Mouse (Mus musculus) embryonic facial prominence, embryonic 10.5 days (tissue): ENCODE data around the gene Map1lc3a. TPM values are rescaled to one million over a fixed set of nuclear protein-coding genes. Genes with fewer than 3 reads are reported as not detected.
A peak's percentile ranks its signal among the peaks of the same experiment; 100 is the strongest.

Experiments used
- DNase-seq: peaks from one replicate; pipeline ENCODE4 v3.0.0-alpha.2; 2017; ENCODE audit warnings: low spot score
- H3K27ac ChIP-seq: fragments of 300-500 bp; sonication (generic); replicated peaks from 2 replicates; pipeline ENCODE4 v1.5.1; 2016; ENCODE audit warnings: mild to moderate bottlenecking
- H3K27me3 ChIP-seq: fragments of 300-500 bp; sonication (generic); replicated peaks from 2 replicates; pipeline ENCODE4 v1.6.1; 2016; ENCODE audit warnings: low read depth, mild to moderate bottlenecking; ENCODE audit not compliant: poor library complexity, severe bottlenecking
- H3K36me3 ChIP-seq: fragments of 300-500 bp; sonication (generic); replicated peaks from 2 replicates; pipeline ENCODE4 v1.6.1; 2016; ENCODE audit warnings: mild to moderate bottlenecking, moderate library complexity
- H3K4me1 ChIP-seq: fragments of 300-500 bp; sonication (generic); 2 replicates; pipeline ENCODE4 v1.6.1; 2016
- H3K4me3 ChIP-seq: fragments of 300-500 bp; sonication (generic); 2 replicates; pipeline ENCODE4 v1.5.1; 2016; ENCODE audit warnings: mild to moderate bottlenecking, moderate library complexity
- H3K9me3 ChIP-seq: fragments of 300-500 bp; sonication (generic); 2 replicates; pipeline ENCODE4 v1.6.1; 2016; ENCODE audit warnings: mild to moderate bottlenecking
- WGBS: fragments of 180-500 bp; shearing (Covaris S2); methylation state at CpG from one replicate; pipeline ENCODE4 v1.1.7; 2016; 5-methylcytosine and 5-hydroxymethylcytosine counted together
- polyA plus RNA-seq: library from polyadenylated mRNA; unstranded; fragments of >200 nt; fragmentation: Nextera tagmentation; extraction: Ambion mirVana; gene quantifications from 2 replicates; pipeline ENCODE4 v1.2.1, GENCODE M21; 2016

The Map1lc3a gene
- polyA plus RNA-seq, 1 experiment from 2014 or later = 122 TPM

DNA sequence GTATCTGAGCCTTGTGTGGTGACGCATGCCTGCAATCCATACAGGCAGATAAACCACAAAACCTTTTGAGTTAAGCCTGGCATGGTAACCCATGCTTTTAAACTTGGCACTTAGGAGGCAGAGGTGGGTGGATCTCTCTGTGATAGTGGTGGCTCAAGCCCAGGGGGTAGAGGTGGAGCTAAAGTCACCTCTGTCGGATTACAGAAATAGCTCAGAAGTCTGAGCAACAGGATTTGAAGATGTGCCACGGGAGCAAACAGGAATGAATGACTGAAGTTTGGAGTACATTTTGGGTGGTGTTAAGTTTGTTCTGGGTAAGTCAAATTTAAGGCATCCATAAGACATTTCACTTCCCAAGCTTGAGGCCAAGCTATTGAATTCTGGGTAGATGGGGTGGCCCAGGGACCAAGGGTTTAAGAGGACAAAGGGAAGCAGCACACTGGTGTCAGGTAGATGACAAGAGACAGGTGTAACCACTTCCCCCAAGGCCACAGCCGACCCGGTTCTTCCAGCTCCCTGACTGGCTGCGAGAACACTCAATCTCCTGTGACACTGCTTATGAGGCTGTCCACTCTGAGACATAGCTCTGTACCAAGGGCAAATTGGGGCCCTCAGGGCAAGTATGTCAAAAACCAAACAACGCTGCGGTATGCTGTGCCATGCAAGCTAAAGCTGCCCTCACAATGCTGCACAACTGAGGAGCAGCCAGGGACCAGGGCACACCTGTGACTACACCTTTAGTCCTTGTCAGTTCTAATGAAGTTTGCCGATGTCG is 3.5 kb upstream of the Map1lc3a start:
- Histone ChIP-seq H3K4me1 (peaks cover 17% of the 10 kb centered on the region), H3K27ac (no peak overlapping the region), H3K9me3 (no peaks in the 10 kb centered on the region), H3K36me3 (peaks cover 4% of the 10 kb centered on the region), H3K4me3 (no peak overlapping the region), H3K27me3 (no peaks in the 10 kb centered on the region)
- 75% methylated on average over 10 of the region's 10 CpGs for WGBS
- peak; percentile 14 for DNase-seq

DNA sequence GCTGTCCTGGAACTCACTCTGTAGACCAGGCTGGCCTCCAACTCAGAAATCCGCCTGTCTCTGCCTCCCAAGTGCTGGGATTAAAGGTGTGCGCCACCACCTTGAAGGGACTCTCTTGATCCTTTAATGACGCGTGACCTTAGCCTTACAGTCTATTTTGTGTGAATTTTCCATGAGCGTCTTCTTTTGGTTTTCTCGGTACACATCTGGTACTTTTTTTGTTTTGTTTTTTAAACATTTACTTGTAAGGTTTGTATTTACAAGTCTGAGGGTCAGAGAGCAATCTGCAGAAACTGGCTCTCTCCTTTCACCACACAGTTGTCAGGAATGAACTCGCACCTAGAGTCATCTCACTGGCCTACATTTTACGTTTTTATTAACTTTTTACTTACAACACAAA is 2.5 kb upstream of the Map1lc3a start:
- WGBS = 86% methylated on average over 8 of the region's 8 CpGs
- H3K27me3 ChIP-seq = no peaks in the 10 kb centered on the region
- H3K27ac ChIP-seq = no peak overlapping the region
- no peak for DNase-seq
- peaks cover 14% of the 10 kb centered on the region for H3K36me3 ChIP-seq
- no peaks in the 10 kb centered on the region for H3K9me3 ChIP-seq
- H3K4me1 ChIP-seq = peaks cover 20% of the 10 kb centered on the region
- H3K4me3 ChIP-seq = no peak overlapping the region

DNA sequence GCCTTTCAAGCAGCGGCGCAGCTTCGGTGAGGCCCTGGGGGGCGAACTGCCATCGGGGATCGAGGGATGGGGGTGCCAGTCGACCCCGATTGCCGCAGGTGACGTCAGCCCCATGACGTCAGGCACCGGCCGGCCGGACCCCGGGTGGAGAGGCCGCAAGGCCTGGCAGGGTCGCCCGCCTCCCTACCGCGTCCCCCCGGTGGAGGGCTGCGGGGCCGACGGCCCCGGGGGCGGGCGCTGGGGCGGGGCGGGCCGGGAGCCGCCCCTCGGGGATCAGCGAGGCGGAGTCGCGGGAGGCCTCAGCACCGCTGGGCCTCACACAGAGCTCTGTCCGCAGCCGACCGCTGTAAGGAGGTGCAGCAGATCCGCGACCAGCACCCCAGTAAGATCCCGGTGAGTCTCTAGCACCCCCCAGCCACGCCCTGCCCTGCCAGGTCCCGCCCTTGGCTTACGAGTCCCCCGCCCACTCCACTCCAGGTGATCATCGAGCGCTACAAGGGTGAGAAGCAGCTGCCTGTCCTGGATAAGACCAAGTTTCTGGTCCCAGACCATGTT is 601 bp downstream of the Map1lc3a start:
- DNase-seq = no peak
- Histone ChIP-seq H3K27me3 (no peaks in the 10 kb centered on the region), H3K36me3 (peaks cover 40% of the 10 kb centered on the region), H3K9me3 (no peaks in the 10 kb centered on the region), H3K27ac (peak overlapping the region; percentile 90), H3K4me1 (peaks cover 20% of the 10 kb centered on the region), H3K4me3 (peak overlapping the region; percentile 97)
- under 1% methylated on average over 49 of the region's 49 CpGs for WGBS

DNA sequence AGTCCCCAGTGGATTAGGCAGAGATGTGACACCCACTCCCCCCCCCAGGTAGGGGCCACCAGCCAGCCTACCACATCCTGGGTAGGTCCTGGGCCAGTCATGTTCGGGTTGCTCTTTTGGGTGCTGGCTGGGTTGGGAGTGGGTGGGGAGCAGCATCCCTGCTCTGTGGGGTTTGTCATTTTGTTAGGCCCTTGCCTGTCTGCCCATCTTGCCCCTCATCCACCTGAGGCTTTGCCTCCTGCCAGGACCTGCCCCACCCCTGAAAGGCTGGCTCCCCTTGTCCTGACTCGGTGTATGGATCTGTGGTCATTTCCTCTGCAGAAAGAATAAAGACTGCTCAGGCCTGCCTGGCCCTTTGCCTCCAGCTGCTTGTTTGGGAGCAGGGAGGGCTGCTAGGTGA is 1.6 kb downstream of the Map1lc3a start:
- Histone ChIP-seq H3K27ac (no peak overlapping the region), H3K9me3 (no peaks in the 10 kb centered on the region), H3K4me3 (peak overlapping the region; percentile 97), H3K36me3 (peaks cover 45% of the 10 kb centered on the region), H3K4me1 (peaks cover 20% of the 10 kb centered on the region), H3K27me3 (no peaks in the 10 kb centered on the region)
- 85% methylated on average over 2 of the region's 2 CpGs for WGBS
- no peak for DNase-seq

DNA sequence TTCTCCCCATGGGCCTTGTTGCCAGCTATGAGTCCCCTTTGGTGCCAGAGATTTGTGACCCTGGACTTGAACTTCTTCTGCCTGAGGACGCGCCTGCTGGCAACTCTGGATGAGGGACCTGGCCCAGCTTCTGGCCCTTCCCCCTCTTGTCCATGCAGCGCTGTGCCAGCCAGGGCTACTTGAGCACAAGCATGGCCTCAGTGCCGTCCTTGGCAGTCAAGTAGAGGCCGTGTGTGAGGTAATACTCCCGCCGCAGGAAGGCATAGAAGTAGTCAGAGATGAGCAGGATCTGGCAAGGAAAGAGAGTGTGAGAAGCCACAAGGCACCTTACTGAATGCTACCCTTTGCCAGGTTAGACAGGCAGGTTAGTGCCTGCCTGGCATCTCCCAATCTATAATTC is 2.3 kb downstream of the Map1lc3a start:
- H3K36me3 ChIP-seq = peaks cover 52% of the 10 kb centered on the region
- peaks cover 20% of the 10 kb centered on the region for H3K4me1 ChIP-seq
- no peaks in the 10 kb centered on the region for H3K9me3 ChIP-seq
- no peak overlapping the region for H3K27ac ChIP-seq
- WGBS = 88% methylated on average over 7 of the region's 7 CpGs
- H3K27me3 ChIP-seq = no peaks in the 10 kb centered on the region
- no peak for DNase-seq
- no peak overlapping the region for H3K4me3 ChIP-seq

DNA sequence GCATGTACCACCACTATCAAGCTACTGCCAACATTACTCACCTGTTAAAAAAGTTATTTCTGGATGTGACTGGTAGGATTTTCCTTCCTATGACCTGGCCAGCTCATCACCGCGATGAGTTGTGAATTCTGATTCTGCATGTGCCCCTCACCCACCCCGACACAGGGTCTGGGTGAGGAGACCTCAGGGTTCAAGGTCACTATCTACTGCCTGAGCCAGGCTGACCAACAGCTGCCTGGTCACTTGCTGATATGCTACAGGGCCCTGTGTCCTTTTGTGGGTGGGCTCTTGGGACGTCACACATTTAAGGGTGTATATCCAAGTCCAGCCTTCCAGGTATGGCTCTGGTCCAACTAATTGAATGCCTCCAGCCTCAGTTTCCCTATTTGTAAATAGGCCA is 3.1 kb downstream of the Map1lc3a start:
- WGBS = 92% methylated on average over 4 of the region's 4 CpGs
- Histone ChIP-seq H3K9me3 (no peaks in the 10 kb centered on the region), H3K4me3 (no peak overlapping the region), H3K36me3 (peaks cover 60% of the 10 kb centered on the region), H3K27me3 (no peaks in the 10 kb centered on the region), H3K4me1 (peaks cover 20% of the 10 kb centered on the region), H3K27ac (no peak overlapping the region)
- no peak for DNase-seq

DNA sequence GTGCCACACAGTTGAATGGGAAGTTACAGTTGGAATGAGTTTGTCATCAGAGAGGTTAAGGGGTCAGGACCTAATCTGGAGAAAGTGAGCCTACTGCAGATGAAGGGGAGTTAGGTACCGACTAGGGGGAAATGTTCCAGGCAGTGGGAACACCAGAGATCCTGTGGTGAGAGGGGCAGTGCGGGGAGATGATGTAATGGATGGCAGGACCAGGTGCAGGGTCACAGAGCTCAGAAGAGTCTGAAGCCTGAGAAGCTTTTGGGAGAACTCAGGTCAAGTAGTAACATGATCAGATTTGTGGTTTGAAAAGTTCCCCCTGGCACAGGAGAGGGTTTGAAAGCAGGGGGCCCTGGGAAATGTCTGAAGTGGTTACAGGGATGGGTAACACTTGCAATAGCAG is 4.0 kb downstream of the Map1lc3a start:
- Histone ChIP-seq H3K4me3 (no peak overlapping the region), H3K4me1 (peaks cover 20% of the 10 kb centered on the region), H3K27ac (no peak overlapping the region), H3K9me3 (no peaks in the 10 kb centered on the region), H3K27me3 (no peaks in the 10 kb centered on the region), H3K36me3 (peaks cover 69% of the 10 kb centered on the region)
- 71% methylated on average over 2 of the region's 2 CpGs for WGBS
- DNase-seq = no peak

DNA sequence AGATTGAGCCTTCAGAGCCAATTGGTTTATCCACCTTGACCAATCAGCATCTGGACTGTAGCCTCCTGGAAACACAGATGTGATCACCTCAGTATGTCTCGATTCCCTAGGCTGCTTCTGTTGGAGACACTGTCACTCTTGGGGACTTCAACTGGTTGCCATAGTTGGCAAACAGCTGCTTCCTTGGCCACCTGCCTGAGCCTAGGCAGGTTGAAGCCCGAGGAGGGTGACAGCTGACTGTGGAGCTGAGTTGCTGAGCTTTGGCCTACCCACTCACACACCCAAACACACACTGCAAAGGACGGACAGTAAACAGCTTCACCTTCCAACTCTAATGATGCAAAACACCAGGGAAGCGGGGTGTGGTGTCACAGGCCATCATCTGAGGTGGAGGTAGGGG is 7.7 kb downstream of the Map1lc3a start:
- Histone ChIP-seq H3K27me3 (no peaks in the 10 kb centered on the region), H3K4me3 (no peak overlapping the region), H3K9me3 (no peaks in the 10 kb centered on the region), H3K36me3 (peaks cover 76% of the 10 kb centered on the region), H3K4me1 (no peaks in the 10 kb centered on the region), H3K27ac (no peak overlapping the region)
- WGBS = 87% methylated on average over 4 of the region's 4 CpGs
- DNase-seq = no peak

DNA sequence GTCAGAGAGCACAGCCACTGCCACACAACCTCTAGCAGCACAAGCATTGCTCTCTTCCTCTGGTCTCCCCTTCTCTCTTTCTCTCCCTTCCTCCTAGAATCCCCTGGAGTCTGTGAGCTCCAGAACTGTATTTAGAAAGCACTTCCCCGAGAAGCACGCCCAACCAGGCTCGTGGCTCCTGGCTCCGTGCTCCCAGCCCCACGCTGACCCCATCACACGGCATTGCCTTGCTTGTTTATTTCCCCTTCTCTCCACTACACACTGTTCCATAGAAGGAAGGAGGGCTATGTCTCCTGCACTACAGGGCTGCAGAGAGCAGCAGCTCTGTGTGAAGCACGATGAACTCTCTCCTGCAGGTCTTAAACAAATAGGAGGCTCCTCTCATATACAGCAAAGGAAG is 8.6 kb downstream of the Map1lc3a start:
- H3K36me3 ChIP-seq = peaks cover 76% of the 10 kb centered on the region
- H3K27ac ChIP-seq = no peak overlapping the region
- no peak overlapping the region for H3K4me3 ChIP-seq
- no peaks in the 10 kb centered on the region for H3K4me1 ChIP-seq
- DNase-seq = no peak
- WGBS = 79% methylated on average over 7 of the region's 7 CpGs
- H3K27me3 ChIP-seq = no peaks in the 10 kb centered on the region
- no peaks in the 10 kb centered on the region for H3K9me3 ChIP-seq

DNA sequence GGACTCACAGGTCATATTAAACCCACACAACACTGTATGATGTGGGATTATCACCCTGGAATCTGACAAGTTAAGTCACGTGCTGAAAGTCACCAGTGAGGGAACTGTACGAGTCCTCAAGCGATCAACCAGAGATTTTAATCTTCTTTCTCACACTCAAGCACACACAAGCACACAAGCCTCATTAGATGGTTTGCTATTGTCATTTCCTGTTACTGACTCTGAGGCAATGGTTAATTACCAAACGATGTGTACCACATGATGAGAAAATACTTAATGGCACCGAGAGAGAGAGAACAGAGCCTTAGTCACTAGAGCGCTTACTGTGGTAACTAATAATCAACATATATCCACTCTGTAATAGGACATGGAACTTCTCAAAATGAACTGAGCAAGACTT is 9.6 kb downstream of the Map1lc3a start:
- no peaks in the 10 kb centered on the region for H3K27me3 ChIP-seq
- H3K9me3 ChIP-seq = no peaks in the 10 kb centered on the region
- no peak overlapping the region for H3K4me3 ChIP-seq
- no peak overlapping the region for H3K27ac ChIP-seq
- WGBS = 92% methylated on average over 6 of the region's 6 CpGs
- H3K36me3 ChIP-seq = peaks cover 79% of the 10 kb centered on the region
- H3K4me1 ChIP-seq = no peaks in the 10 kb centered on the region
- no peak for DNase-seq

DNA sequence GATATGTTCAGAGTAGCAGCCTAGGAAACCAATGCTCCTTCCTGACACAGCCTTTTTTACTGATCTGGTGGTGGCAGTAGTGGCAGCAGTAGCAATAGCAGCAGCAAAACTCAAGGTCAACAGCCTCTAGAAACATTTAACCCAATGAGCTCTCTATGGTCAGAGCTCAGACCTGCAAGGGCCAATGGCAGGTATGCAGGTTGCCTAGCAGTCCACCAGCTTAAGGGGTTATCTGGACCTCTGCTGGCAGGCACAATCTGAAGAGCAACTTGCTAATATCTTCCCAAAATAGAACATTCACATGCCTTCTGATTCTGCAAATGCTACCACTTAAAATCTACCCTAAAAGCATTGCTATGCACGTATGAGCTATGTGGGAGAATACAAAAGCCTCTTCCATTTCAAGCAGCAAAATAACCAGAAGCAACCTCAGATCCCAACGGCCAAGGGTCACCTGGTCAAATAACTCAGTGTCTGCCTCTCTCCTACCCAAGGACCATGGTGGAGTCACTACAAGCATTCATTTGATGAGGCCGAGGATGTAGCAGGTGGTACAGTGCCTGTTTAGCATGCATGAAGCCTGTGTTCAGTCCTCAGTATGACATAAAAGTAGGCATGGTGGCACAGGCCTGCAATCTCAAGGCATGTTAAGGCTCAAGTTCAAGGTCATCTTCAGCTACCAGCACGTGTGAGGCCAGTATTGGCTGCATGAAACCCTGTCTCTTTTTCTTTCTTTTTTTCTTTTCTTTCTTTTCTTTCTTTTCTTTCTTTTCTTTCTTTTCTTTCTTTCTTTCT is 11.6 kb downstream of the Map1lc3a start:
- DNase-seq = no peak
- Histone ChIP-seq H3K9me3 (no peaks in the 10 kb centered on the region), H3K4me3 (no peak overlapping the region), H3K27me3 (no peaks in the 10 kb centered on the region), H3K36me3 (peaks cover 85% of the 10 kb centered on the region), H3K27ac (no peak overlapping the region), H3K4me1 (no peaks in the 10 kb centered on the region)
- WGBS = 91% methylated on average over 4 of the region's 4 CpGs

DNA sequence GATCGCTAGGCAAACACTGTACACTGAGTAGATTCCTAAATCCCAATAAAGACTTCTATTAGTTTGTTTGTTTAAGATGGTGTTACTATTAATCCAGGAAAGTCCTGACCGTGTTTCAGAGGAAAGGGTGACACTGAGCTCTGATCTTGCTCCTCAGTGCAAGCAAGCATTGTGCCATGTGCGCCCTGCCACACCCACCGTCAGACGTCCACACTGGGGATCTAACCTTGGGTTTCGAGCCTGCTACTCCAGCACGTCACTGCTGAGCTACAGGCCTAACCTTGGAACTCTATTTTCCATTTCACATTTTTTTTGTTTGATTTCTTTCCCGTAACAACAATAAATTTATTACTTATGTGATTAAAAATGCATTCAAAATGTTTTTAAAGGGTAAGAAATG is 14.0 kb downstream of the Map1lc3a start:
- Histone ChIP-seq H3K27me3 (no peaks in the 10 kb centered on the region), H3K36me3 (peaks cover 85% of the 10 kb centered on the region)
- 93% methylated on average over 8 of the region's 8 CpGs for WGBS

DNA sequence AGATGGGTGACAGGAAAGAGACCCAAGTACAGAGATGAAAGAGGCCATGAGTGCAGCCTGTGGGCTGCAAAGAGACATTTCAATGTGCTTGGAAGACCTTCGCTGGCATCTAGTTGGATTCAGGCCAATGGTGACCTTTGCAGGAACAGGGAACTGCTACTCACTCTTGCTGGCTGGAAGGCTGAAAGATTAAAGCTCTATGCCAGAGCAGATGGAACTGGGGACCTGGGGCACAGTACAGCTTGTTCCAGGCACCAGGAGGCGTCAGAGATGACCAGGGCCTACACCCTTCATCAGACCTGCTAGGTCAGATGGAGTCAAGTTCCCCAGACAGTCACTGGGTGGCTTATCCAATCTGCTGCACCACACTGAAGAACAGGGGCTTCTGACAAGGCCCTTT is 17.3 kb downstream of the Map1lc3a start:
- H3K4me1 ChIP-seq = no peaks in the 10 kb centered on the region
- peaks cover 100% of the 10 kb centered on the region for H3K36me3 ChIP-seq
- 90% methylated on average over 2 of the region's 2 CpGs for WGBS

More for the DNA sequence above, 14.0 kb downstream of the Map1lc3a start:
- Histone ChIP-seq H3K4me3 (no peak overlapping the region), H3K27ac (no peak overlapping the region), H3K4me1 (no peaks in the 10 kb centered on the region), H3K9me3 (no peaks in the 10 kb centered on the region)
- DNase-seq = no peak

More for the DNA sequence above, 17.3 kb downstream of the Map1lc3a start:
- H3K4me3 ChIP-seq = no peak overlapping the region
- no peaks in the 10 kb centered on the region for H3K9me3 ChIP-seq
- no peak overlapping the region for H3K27ac ChIP-seq
- no peak for DNase-seq
- no peaks in the 10 kb centered on the region for H3K27me3 ChIP-seq
